Mouse (Mus musculus): ENCODE data around the gene Mrpl44.

Gene Mrpl44

DNA sequence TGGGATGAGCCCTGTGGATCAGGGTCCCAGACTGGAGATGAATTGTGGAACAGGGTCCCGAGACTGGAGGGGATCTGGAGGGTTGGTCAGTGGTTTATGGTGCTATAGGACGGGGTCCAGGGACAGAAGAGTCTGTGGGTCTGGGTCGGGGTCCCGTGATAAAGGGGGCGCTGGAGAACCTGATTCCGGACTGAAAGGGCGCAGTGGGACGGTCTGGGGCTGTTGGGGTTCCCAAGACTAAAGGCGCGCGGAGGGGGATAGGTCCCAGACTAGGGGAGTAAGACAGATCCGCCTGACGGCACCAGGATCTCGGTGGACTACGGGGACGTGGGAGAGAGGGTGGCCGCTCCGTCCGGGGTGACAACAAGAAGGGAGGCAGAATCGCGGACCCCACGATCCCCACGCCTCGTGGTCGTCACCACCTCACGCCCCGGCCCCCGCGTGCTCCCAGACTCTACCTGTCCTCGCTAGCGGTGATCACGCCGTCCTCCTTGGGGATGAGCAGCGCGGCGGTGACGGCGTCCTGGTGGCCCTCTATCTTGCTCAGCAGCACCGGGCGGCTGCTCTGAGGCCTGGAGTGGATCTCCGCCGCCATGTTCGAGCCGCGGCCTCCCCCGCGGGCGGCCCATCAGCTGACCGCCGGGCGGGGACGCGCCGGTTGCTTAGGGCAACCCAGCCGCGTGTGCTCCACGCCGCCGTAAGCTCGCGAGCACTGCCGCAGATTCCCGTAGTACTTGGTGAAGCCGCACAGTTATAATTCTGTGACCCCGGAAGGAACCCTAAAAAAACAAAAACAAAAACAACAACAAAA is 14.5 kb upstream of the Mrpl44 start:
- in situ Hi-C loops (cut with MboI; ENCODE audit: unreplicated experiment in 2 of 2) = loop anchor here (25.0 kb wide), 5 partner anchors 626 to 1224 kb away; partner anchors contain the start of gene Dock10 (in 1 of the 2)

DNA sequence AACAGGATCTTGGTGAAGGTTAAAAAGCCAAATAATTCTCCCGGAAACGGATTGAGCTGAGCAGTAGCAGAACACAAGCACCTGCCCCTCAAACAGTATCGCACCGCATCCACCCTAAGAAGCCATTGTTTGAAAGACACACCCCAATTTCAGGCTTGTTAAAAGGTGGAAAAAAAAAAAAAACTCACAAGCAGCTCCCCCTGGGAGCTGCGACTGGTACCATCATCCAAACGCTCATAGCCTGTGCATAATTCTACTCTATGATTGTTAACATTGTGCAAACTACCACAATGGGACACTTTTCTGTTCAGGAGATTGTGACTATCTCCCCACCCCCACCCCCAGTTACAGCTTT is 13.9 kb upstream of the Mrpl44 start:
- in situ Hi-C loops (cut with MboI; ENCODE audit: unreplicated experiment in 2 of 2) = loop anchor here (25.0 kb wide), 5 partner anchors 625 to 1225 kb away; partner anchors contain the start of gene Dock10 (in 1 of the 2)

DNA sequence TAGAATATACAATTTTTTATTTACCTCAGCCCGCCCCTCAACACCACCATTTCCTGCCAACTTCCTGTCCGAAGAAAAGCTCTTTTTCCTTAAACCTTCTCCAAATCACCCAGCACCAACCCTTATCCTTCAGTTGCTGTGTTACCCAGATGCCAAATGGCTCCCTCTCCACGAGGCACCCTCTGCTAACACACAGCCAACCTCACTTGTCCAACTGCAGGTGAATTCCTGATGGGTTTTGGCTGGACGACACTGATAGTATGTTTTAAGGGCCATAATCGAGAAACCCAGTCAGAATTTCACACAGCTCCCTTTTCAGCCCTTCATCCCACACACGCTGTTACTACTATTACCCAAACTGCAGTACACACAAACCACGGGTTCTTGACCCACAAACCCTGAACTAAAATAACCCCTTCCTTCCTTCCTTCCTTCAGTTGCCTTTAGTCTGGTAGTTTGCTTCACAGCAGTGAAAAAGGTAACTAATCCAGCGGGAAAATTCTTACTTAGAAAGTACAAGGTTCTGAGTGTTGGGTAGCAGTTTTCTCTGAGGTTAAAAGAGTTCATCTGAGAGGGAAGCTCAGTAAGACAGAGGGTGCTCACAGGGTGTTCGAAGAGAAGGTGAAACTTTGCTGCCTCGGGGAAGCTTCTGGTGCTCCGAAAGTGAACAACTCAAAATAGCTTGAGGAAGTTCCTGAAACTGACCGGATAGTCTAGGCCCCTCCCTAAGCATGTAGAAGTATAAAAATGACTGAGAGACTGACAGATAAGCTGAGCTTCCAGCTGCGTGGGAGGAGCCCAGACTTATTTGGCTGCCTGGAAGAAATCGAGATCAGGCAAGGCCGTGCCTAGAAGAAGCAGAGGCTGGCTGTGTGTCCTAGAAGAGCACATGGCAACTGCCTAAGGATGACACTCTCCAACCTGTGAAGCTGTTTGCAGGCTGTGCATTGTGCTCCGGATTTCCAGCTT is 13.3 kb upstream of the Mrpl44 start:
- in situ Hi-C loops (cut with MboI; ENCODE audit: unreplicated experiment in 2 of 2) = loop anchor here (25.0 kb wide), 5 partner anchors 625 to 1225 kb away; partner anchors contain the start of gene Dock10 (in 1 of the 2)

DNA sequence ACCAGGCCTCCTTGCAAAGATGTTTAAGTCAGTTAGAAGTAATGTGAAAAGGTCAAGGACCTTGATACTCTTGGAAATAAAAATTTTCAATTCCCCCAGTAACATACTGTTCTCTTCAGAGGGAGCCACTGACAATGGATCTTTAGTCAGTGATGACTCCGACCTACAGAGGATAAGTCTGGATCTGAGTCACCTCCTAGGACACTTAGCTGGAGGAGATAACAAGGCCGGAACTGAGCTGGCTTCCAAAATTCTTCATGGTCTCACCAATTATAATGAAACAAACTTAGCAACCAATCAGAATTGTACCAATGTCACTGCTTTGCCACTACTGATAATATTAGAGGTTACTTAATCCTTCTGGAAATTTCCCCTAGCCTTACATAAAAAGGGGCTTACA is 11.8 kb upstream of the Mrpl44 start:
- in situ Hi-C loops (cut with MboI; ENCODE audit: unreplicated experiment in 2 of 2) = loop anchor here (25.0 kb wide), 5 partner anchors 623 to 1227 kb away; partner anchors contain the start of gene Dock10 (in 1 of the 2)

DNA sequence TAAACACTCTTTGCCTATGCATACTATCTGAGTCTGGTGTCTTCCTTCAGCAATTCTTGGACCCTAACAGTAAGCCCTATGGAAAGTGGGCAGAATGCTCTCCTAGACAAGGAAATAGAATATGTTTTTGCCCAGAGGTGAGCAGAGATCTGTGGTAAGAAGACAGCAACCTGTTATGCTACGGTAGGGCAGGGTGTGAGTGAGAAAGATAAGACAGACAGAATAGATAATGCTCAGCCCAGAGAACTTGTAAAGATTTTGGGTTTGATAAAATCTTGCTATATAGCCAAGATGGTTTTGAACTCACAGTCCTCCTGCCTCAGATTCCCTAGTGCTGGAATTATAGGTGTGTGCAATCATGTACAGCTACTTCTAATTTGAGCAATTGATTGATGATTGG is 11.3 kb upstream of the Mrpl44 start:
- in situ Hi-C loops (cut with MboI; ENCODE audit: unreplicated experiment in 2 of 2) = loop anchor here (25.0 kb wide), 5 partner anchors 623 to 1227 kb away; partner anchors contain the start of gene Dock10 (in 1 of the 2)

DNA sequence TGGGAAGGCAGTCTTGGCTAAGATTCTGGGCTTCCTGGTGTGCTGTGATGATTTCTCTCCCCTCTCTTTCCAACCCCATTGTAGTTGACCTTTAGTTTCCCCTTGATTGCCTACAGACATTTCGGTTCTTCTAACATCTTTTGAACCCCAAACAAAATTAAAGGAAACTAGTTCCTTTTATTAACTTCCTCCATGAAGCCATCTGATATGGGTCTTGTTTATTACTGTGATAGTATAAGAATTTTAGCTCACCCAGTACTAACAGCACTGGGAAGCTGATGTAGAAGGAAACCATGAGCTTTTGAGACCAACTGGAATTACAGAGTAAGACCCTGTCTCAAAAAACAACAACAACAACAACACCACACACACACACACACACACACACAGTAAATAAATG is 7.6 kb upstream of the Mrpl44 start:
- in situ Hi-C loops (cut with MboI; ENCODE audit: unreplicated experiment in 2 of 2) = loop anchor here (25.0 kb wide), 5 partner anchors 619 to 1231 kb away; partner anchors contain the start of gene Dock10 (in 1 of the 2)

DNA sequence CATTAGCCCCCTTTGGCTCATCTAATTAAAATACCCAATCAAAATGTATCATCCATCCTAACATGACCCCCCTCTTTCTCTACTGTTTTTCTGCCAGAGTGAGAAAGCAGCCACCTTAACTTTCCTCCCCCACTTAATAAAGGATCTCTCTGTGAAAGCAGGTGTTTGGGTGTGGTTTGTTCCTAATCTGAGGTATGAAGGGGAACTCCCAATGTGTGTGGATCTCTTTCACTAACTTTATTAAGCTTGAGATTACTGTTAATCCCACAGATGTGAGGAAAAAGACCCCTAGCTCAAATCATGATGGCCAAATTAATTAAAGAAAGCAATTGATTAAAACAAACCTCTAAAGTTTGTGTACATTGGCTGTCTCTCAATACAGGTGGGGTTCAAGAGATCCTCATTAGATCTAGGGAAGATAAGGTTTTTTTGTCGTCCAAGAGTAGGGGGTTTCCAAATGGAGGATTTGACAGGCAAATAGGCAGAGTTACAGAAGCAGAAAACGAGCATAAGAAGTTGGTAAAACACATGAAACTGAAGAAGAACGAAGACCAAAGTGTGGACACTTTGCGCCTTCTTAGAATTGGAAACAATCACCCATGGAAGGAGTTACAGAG is 1.5 kb upstream of the Mrpl44 start:
- in situ Hi-C loops (cut with MboI; ENCODE audit: unreplicated experiment in 2 of 2) = loop anchor here (25.0 kb wide), 5 partner anchors 613 to 1237 kb away; partner anchors contain the start of gene Dock10 (in 1 of the 2)

DNA sequence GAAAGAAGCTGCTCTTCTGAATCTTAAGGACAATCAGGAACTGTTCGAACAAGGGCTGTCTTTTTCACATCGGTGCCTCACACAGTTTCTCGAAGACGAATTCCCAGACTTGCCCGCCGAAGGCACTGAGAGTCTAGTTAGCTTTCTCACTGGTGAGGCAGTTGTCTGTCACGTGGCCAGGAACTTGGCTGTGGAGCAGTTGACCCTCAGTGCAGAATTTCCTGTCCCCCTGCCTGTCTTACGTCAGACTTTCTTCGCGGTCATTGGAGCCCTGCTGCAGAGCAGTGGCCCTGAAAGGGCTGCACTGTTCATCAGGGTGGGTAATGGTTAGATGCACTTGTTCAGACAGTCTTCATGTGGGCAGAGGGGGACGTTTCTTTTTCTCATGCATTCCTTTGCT is 2.2 kb downstream of the Mrpl44 start:
- in situ Hi-C loops (cut with MboI; ENCODE audit: unreplicated experiment in 2 of 2) = loop anchor here (25.0 kb wide), 2 partner anchors 91 to 1509 kb away; no protein-coding TSS in a partner anchor

DNA sequence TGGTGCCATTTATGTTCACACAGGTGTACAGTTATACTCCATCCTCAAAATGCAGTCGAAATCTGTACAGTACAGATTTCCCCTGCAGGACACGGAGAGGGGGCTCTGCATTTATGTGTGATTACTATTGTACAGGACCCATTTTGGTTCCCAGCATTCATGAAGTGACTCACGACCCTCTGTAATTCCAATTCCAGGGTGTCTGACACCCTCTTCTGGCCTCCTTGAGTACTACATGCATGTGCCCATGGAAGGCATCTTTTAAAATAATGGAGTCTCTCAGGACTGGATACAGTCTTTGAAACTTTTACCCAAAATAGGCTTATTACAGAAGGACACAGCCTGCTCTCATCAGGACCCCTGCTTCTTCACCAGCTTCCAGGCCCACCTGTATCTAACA is 6.6 kb downstream of the Mrpl44 start:
- in situ Hi-C loops (cut with MboI; ENCODE audit: unreplicated experiment in 2 of 2) = loop anchor here (10.0 to 25.0 kb wide), 5 partner anchors 95 to 1505 kb away; no protein-coding TSS in a partner anchor

DNA sequence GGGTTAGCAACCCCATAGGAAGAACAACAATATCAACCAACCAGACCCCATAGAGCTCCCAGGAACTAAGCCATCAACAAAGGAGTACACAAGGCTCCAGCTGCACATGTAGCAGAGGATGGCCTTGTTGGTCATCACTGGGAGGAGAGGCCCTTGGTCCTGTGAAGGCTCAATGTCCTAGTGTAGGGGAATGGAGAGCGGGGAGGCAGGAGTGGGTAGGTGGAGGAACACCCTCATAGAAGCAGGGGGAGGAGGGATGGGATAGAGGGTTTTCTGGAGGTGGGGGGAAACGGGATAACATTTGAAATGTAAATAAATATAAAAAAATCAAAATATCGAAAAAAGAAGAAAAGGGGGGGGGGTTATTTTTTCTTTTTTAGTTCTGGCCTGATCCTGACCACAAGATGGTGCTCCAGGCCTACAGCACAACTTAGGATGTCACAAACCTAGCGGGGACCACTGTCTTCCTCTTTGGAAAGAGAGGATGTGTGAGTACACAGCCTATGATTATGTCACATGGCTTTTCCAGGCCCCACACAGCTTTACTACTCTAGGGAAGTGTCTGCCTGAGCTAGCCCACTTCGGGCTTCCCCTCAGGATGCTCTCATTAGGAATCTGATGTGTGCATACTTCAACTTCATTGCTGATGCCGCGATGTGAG is 10.6 kb downstream of the Mrpl44 start:
- in situ Hi-C loops (cut with MboI; ENCODE audit: unreplicated experiment in 2 of 2) = loop anchor here (10.0 to 25.0 kb wide), 5 partner anchors 99 to 1501 kb away; no protein-coding TSS in a partner anchor

DNA sequence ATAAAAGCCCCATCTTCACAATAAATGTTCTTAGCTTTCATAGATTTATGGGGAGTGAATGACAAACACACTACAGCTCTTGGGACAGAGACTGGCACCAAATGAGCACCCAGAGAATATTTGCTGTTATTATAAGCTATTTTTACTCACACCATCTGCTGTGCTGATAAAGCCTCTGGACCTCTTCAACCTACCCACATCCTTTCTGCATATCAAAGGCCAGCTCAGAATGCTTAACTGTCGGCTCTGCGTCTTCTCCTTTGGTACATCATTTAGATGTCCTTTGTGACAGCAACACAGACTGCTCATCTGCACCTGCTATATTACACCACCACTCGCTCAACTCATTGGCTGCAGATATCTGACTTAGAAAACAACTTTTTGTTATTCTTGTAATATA is 21.3 kb downstream of the Mrpl44 start:
- in situ Hi-C loops (cut with MboI; ENCODE audit: unreplicated experiment in 2 of 2) = loop anchor here (25.0 kb wide), 2 partner anchors 110 to 1490 kb away; no protein-coding TSS in a partner anchor

DNA sequence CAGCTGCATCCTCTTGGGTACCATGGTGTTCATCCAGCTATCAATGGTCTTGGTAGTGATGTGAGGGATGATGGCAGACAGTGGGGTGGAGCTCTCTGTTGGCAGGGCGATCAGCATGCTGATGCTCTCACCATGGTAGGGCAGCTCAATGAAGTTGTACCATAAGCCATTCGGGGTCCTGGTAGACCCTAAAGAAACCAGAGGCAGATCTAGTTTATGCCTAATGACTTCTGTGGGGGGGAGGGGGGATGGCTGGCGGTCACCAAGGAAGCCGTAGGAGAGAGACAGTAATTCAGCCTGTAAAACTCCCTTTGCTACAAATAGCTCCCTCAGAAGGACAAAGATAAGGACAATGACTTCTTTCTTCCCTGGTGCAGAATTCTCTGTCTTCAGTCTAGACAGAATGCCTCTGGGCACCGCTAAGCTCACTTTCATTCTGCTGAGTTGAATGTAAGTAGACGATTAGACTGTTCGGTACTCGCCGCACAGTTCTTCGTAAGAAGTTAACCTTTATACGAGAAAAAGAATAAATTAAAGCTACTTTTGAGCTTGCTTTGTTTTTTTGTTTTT is 27.1 kb downstream of the Mrpl44 start:
- in situ Hi-C loops (cut with MboI; ENCODE audit: unreplicated experiment in 2 of 2) = no loop called here

DNA sequence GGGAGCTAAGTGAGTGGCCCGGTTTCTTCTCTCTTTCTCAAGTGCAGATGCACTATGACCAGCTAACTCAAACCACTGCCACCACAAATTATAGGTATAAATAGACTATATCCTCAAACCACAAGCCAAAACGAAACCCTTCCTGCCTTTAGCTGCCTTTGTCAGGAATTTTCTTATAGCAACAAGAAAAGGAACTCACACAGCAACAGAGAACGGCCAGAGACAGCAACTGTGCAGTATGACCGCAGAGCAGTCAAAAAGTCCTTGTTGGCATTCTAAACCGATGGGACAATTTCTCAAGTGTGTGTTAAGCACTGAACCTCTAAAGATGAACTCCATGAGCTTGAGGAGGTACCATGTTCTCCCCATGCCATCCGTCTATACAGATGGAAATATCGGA is 27.8 kb downstream of the Mrpl44 start:
- in situ Hi-C loops (cut with MboI; ENCODE audit: unreplicated experiment in 2 of 2) = no loop called here

DNA sequence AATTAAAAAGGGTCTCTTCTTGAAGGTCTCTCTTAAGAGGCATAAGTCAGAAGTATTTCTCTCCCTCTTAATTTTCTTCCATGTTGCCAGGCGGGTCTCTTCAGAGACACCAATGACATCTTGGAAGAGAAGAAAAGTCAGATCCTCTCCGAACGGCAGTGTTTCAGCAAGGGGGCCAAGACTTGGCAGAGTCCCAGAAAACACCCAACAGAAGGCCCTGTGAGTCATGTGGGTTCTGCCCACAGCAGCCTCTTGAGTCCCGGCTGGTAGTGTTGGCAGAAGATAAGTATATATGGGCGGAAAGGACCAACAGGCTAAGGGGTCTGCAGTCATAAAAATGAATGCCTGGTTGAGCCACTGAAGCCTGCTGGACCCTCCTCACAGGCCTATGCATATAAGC is 31.0 kb downstream of the Mrpl44 start:
- in situ Hi-C loops (cut with MboI; ENCODE audit: unreplicated experiment in 2 of 2) = no loop called here

DNA sequence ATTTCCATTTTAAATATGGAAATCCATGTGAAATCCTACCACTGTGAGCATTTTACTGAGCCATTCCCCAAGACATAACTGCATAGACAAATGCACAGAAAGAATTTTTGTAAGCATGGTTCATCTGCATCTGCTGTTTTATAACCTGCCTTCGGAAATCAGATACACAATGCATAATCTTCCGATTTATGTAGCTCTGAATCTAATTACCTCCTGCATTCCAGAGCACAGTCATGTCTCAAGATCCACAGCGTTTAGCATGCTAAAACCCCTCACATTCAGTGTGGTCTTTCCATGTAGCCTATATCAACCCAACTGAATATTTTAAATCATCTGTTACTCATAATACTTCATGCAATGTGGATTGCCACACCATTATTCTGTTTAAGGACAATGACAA is 33.6 kb downstream of the Mrpl44 start:
- in situ Hi-C loops (cut with MboI; ENCODE audit: unreplicated experiment in 2 of 2) = no loop called here

DNA sequence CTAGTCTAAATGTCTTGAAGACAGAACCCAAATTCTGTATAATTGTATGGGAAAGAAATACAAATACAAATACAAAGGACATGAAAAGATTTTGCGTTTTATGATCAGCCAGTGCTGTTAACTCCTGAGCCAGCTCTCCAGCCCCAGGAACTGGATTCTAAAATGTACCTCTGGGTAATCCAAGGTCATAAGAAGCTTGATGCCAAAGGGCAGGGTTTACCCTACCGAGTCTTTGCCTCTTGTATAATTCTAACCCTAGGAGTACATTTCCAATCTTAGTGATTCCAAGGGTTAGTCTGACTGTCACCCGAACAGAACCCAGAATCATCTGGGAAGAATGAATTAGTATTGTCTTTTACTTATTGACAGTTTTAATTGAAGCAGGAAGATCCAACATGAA is 39.6 kb downstream of the Mrpl44 start:
- in situ Hi-C loops (cut with MboI; ENCODE audit: unreplicated experiment in 2 of 2) = no loop called here

DNA sequence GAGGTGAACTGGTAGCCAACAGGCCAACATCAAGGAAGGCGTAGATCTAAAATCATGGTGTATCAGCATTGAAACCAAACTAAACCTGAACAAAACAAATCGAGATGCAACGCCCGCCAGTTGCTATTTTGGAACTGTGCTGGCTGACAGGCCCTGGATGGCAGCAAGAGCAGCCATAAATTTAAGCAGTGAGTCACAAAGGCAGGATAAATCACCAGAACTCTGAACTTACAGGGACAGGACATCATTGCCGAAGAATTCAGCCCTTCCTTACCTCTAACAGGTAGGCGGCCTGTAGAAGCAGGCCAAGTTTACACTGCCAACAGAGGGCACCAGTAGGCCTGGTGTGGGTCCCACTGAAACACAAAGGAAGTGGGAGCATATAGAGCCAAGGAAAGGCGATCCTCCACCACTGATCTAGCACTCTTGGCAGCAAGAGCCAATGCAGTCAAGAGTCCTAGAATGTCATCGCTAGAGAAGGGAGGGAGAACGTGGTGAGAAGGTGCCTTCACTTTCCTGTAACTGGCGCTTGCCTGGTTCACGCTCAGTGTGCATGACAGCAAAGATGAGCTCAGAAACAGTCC is 43.6 kb downstream of the Mrpl44 start:
- in situ Hi-C loops (cut with MboI; ENCODE audit: unreplicated experiment in 2 of 2) = no loop called here

DNA sequence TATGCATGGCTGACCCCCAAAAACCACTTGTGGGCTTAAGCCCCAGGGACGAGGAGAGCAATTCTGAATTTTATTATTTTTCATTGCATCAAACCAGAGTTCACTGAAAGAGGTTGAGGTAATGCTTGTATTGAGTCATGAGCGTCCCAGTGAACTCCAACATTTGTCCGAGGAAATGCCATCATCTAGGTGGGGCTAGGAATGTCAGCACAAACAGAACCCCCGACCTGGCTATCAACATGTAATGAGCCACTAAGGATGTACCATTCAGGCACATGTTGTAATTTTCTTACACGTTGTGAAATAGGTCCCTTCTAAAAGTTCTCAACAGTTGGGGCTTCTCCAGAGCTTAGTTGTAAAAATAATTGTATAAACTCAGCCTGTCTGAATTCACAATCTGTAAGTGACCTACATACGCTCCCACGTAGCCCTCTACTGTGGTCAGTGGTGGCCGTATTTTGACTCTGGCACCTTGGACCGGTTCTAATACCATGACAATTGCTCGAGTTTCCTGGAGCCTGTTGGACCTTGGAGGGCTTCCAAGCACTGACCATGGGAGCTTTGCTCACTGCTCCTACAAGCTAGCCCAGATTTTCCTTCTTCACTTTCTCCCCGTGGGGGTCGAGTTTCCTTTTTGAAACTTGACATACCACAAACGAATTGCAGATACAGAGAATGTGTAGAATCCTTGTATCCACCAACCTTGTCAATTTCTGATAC is 47.1 kb downstream of the Mrpl44 start:
- in situ Hi-C loops (cut with MboI; ENCODE audit: unreplicated experiment in 2 of 2) = no loop called here
